Mouse (Mus musculus): ENCODE results near the gene Ube4a. TPM values are rescaled to one million over a fixed set of nuclear protein-coding genes. Genes with fewer than 3 reads are reported as not detected.

Ube4a gene
- polyA plus RNA-seq, 1 experiment from 2014 or later, result 33.5 TPM

GRCm38 (mm10) chr9:44921543-44921942 is 43.9 kb downstream of the Ube4a start:
- Histone ChIP-seq H3K36me3 (ENCODE audit: control insufficient read depth, insufficient read depth, low read length) (no peaks in the 10 kb centered on the region), H3K27ac (ENCODE audit: low read length) (peak overlapping the region; percentile 94), H3K9me3 (replicated peaks; ENCODE audit: control insufficient read depth, low read length, poor library complexity, severe bottlenecking) (no peaks in the 10 kb centered on the region), H3K4me3 (ENCODE audit: low read depth, low read length) (peak overlapping the region; percentile 70), H3K9ac (ENCODE audit: low read depth, low read length) (no peak overlapping the region), H3K4me1 (ENCODE audit: control insufficient read depth, insufficient read depth, low read length) (peaks cover 17% of the 10 kb centered on the region), H3K4me2 (ENCODE audit: low read length) (peak overlapping the region; percentile 54), H3K27me3 (ENCODE audit: control insufficient read depth, insufficient read depth, low read depth, low read length) (no peaks in the 10 kb centered on the region)
- 73% methylated on average over 2 of the region's 2 CpGs for WGBS
- ATAC-seq, result no peak

DNA sequence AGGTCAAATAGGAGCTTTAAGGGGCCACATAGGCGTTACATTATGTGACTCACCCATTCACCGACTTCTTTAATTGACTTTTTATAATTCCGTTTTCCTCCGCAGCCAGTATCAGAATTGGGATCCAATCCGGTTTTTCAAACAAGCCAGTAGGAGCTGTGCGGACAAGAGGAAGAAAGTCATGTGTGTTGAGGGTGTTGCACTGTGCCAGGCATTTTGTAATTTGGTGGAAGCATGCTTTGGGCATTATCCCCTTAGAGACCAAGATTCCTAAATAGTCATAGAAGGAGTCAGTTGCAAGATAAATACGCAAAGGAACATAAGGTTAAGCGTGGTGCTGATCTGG is 44.3 kb downstream of the Ube4a start:
- peak overlapping the region; percentile 75 for H3K9ac ChIP-seq (ENCODE audit: low read depth, low read length)
- H3K4me3 ChIP-seq (ENCODE audit: low read depth, low read length), result peak overlapping the region; percentile 70
- H3K27me3 ChIP-seq (ENCODE audit: control insufficient read depth, insufficient read depth, low read depth, low read length), result no peaks in the 10 kb centered on the region
- under 1% methylated on average over 8 of the region's 8 CpGs for WGBS
- H3K27ac ChIP-seq (ENCODE audit: low read length), result peak overlapping the region; percentile 94
- no peaks in the 10 kb centered on the region for H3K36me3 ChIP-seq (ENCODE audit: control insufficient read depth, insufficient read depth, low read length)
- H3K4me1 ChIP-seq (ENCODE audit: control insufficient read depth, insufficient read depth, low read length), result peaks cover 17% of the 10 kb centered on the region
- ATAC-seq, result peak; percentile 95
- H3K9me3 ChIP-seq (replicated peaks; ENCODE audit: control insufficient read depth, low read length, poor library complexity, severe bottlenecking), result no peaks in the 10 kb centered on the region
- H3K4me2 ChIP-seq (ENCODE audit: low read length), result peak overlapping the region; percentile 54

- peak; percentile 91 for ATAC-seq
- under 1% methylated on average over 48 of the region's 48 CpGs for WGBS
Measured at GRCm38 (mm10) chr9:44920374-44921122, 44.9 kb downstream of the Ube4a start, which contains the start of gene Atp5l. TSS of gene Atp5l (minus strand) at chr9:44920742.

DNA sequence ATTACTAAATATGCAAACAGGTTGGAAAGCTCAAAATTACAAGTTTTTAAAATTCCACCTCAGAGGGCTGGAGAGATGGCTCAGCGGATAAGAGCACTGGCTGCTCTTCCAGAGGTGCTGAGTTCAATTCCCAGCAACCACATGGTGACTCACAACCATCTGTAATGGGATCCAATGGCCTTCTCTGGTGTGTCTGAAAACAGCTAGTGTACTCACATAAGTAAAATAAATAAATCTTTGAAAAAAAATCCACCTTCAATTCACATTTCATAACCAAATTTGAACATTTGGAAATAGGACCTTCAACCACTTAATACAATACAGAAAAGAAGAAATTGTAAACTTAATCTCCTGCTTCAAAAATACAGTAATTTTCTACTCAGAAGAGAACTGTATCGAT is 45.8 kb downstream of the Ube4a start:
- peak overlapping the region; percentile 92 for H3K4me2 ChIP-seq (ENCODE audit: low read length)
- H3K27me3 ChIP-seq (ENCODE audit: control insufficient read depth, insufficient read depth, low read depth, low read length), result no peaks in the 10 kb centered on the region
- H3K4me1 ChIP-seq (ENCODE audit: control insufficient read depth, insufficient read depth, low read length), result peaks cover 20% of the 10 kb centered on the region
- peak overlapping the region; percentile 70 for H3K4me3 ChIP-seq (ENCODE audit: low read depth, low read length)
- peak overlapping the region; percentile 75 for H3K9ac ChIP-seq (ENCODE audit: low read depth, low read length)
- H3K36me3 ChIP-seq (ENCODE audit: control insufficient read depth, insufficient read depth, low read length), result no peaks in the 10 kb centered on the region
- H3K9me3 ChIP-seq (replicated peaks; ENCODE audit: control insufficient read depth, low read length, poor library complexity, severe bottlenecking), result no peaks in the 10 kb centered on the region
- ATAC-seq, result no peak
- H3K27ac ChIP-seq (ENCODE audit: low read length), result no peak overlapping the region
- 44% methylated on average over 2 of the region's 2 CpGs for WGBS

More at GRCm38 (mm10) chr9:44920374-44921122, 44.9 kb downstream of the Ube4a start, which contains the start of gene Atp5l:
- no peaks in the 10 kb centered on the region for H3K27me3 ChIP-seq (ENCODE audit: control insufficient read depth, insufficient read depth, low read depth, low read length)
- H3K4me2 ChIP-seq (ENCODE audit: low read length), result peak within 1 kb of the TSS; percentile 92
- peaks cover 17% of the 10 kb centered on the region for H3K4me1 ChIP-seq (ENCODE audit: control insufficient read depth, insufficient read depth, low read length)
- no peaks in the 10 kb centered on the region for H3K36me3 ChIP-seq (ENCODE audit: control insufficient read depth, insufficient read depth, low read length)
- peak within 1 kb of the TSS; percentile 70 for H3K4me3 ChIP-seq (ENCODE audit: low read depth, low read length)
- peak within 1 kb of the TSS; percentile 75 for H3K9ac ChIP-seq (ENCODE audit: low read depth, low read length)
- no peaks in the 10 kb centered on the region for H3K9me3 ChIP-seq (replicated peaks; ENCODE audit: control insufficient read depth, low read length, poor library complexity, severe bottlenecking)
- peak within 1 kb of the TSS; percentile 94 for H3K27ac ChIP-seq (ENCODE audit: low read length)

DNA sequence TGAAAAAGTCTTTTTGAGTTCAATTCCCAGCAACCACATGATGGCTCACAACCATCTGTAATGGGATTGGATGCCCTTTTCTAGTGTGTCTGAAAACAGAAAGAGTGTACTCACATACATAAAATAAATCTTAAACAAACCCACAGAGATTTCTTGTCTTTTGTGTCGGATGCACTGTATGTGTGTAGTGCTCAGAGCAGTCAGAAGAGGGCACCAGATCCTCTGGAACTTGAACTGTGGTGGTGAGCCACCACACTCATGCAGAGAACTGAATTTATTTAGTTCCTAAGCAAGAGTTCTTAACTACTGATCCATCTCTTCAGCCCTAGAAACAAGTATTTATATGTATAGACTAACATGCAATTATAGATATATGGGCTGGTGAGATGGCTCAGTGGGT is 49.2 kb downstream of the Ube4a start:
- 44% methylated on average over 1 of the region's 1 CpGs for WGBS
- Histone ChIP-seq H3K36me3 (ENCODE audit: control insufficient read depth, insufficient read depth, low read length) (peaks cover 4% of the 10 kb centered on the region; the same call in 1 of the 2 replicates), H3K4me1 (ENCODE audit: control insufficient read depth, insufficient read depth, low read length) (peaks cover 13% of the 10 kb centered on the region), H3K9ac (ENCODE audit: low read depth, low read length) (no peak overlapping the region), H3K27ac (ENCODE audit: low read length) (no peak overlapping the region), H3K9me3 (replicated peaks; ENCODE audit: control insufficient read depth, low read length, poor library complexity, severe bottlenecking) (no peaks in the 10 kb centered on the region), H3K4me3 (ENCODE audit: low read depth, low read length) (no peak overlapping the region), H3K4me2 (ENCODE audit: low read length) (no peak overlapping the region), H3K27me3 (ENCODE audit: control insufficient read depth, insufficient read depth, low read depth, low read length) (no peaks in the 10 kb centered on the region)
- ATAC-seq, result no peak

GRCm38 (mm10) chr9:44914706-44915105 is 50.7 kb downstream of the Ube4a start:
- no peak overlapping the region for H3K4me2 ChIP-seq (ENCODE audit: low read length)
- peaks cover 13% of the 10 kb centered on the region for H3K4me1 ChIP-seq (ENCODE audit: control insufficient read depth, insufficient read depth, low read length)
- H3K9me3 ChIP-seq (replicated peaks; ENCODE audit: control insufficient read depth, low read length, poor library complexity, severe bottlenecking), result no peaks in the 10 kb centered on the region
- ATAC-seq, result no peak
- WGBS, result 39% methylated on average over 4 of the region's 4 CpGs
- no peak overlapping the region for H3K27ac ChIP-seq (ENCODE audit: low read length)
- no peak overlapping the region for H3K4me3 ChIP-seq (ENCODE audit: low read depth, low read length)
- H3K36me3 ChIP-seq (ENCODE audit: control insufficient read depth, insufficient read depth, low read length), result peaks cover 8% of the 10 kb centered on the region
- H3K27me3 ChIP-seq (ENCODE audit: control insufficient read depth, insufficient read depth, low read depth, low read length), result no peaks in the 10 kb centered on the region
- no peak overlapping the region for H3K9ac ChIP-seq (ENCODE audit: low read depth, low read length)

GRCm38 (mm10) chr9:44911365-44911764 is 54.0 kb downstream of the Ube4a start:
- WGBS, result 96% methylated on average over 4 of the region's 4 CpGs
- H3K9ac ChIP-seq (ENCODE audit: low read depth, low read length), result no peak overlapping the region
- no peak overlapping the region for H3K4me3 ChIP-seq (ENCODE audit: low read depth, low read length)
- H3K36me3 ChIP-seq (ENCODE audit: control insufficient read depth, insufficient read depth, low read length), result peaks cover 8% of the 10 kb centered on the region
- no peak overlapping the region for H3K27ac ChIP-seq (ENCODE audit: low read length)
- no peak for ATAC-seq
- peaks cover 3% of the 10 kb centered on the region for H3K4me1 ChIP-seq (ENCODE audit: control insufficient read depth, insufficient read depth, low read length)
- no peak overlapping the region for H3K4me2 ChIP-seq (ENCODE audit: low read length)
- no peaks in the 10 kb centered on the region for H3K27me3 ChIP-seq (ENCODE audit: control insufficient read depth, insufficient read depth, low read depth, low read length)
- H3K9me3 ChIP-seq (replicated peaks; ENCODE audit: control insufficient read depth, low read length, poor library complexity, severe bottlenecking), result no peaks in the 10 kb centered on the region

DNA sequence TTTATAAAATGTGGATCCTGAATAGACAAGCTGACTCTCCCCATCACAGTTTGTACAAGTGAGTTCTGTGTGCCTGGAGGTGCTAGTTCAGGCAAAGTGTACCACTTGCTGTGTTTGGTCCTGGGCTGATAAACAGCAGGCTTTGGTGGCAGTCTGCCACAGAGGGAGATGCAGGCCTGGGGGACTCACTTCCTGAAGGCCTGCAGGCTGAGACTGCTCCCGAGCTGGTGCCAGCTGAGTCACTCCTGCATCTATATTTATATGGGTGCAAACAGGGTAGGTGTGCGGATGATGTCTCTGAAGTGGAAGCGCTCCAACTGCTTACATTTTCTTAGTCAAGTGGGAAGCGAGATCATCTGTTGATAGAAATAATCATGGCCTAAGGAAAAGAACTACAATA is 59.8 kb downstream of the Ube4a start:
- H3K27me3 ChIP-seq (ENCODE audit: control insufficient read depth, insufficient read depth, low read depth, low read length), result no peaks in the 10 kb centered on the region

GRCm38 (mm10) chr9:44904964-44905363 is 60.4 kb downstream of the Ube4a start:
- no peak for ATAC-seq
- Histone ChIP-seq H3K4me3 (ENCODE audit: low read depth, low read length) (no peak overlapping the region), H3K36me3 (ENCODE audit: control insufficient read depth, insufficient read depth, low read length) (no peaks in the 10 kb centered on the region), H3K4me1 (ENCODE audit: control insufficient read depth, insufficient read depth, low read length) (no peaks in the 10 kb centered on the region), H3K27me3 (ENCODE audit: control insufficient read depth, insufficient read depth, low read depth, low read length) (no peaks in the 10 kb centered on the region), H3K27ac (ENCODE audit: low read length) (no peak overlapping the region), H3K9me3 (replicated peaks; ENCODE audit: control insufficient read depth, low read length, poor library complexity, severe bottlenecking) (no peaks in the 10 kb centered on the region), H3K9ac (ENCODE audit: low read depth, low read length) (no peak overlapping the region), H3K4me2 (ENCODE audit: low read length) (no peak overlapping the region)
- WGBS, result 84% methylated on average over 5 of the region's 5 CpGs

More for the DNA sequence above, 59.8 kb downstream of the Ube4a start:
- H3K4me2 ChIP-seq (ENCODE audit: low read length), result no peak overlapping the region
- H3K9me3 ChIP-seq (replicated peaks; ENCODE audit: control insufficient read depth, low read length, poor library complexity, severe bottlenecking), result no peaks in the 10 kb centered on the region
- WGBS, result 78% methylated on average over 4 of the region's 4 CpGs
- no peak overlapping the region for H3K4me3 ChIP-seq (ENCODE audit: low read depth, low read length)
- H3K9ac ChIP-seq (ENCODE audit: low read depth, low read length), result no peak overlapping the region
- H3K36me3 ChIP-seq (ENCODE audit: control insufficient read depth, insufficient read depth, low read length), result peaks cover 2% of the 10 kb centered on the region
- no peak for ATAC-seq
- H3K27ac ChIP-seq (ENCODE audit: low read length), result no peak overlapping the region
- H3K4me1 ChIP-seq (ENCODE audit: control insufficient read depth, insufficient read depth, low read length), result no peaks in the 10 kb centered on the region

All from midbrain, embryonic 16.5 days (tissue).